Mouse (Mus musculus) left cerebral cortex, adult 18-20 months (tissue): ENCODE results near the gene 5330417H12Rik. TPM values are rescaled to one million over a fixed set of nuclear protein-coding genes. Genes with fewer than 3 reads are reported as not detected.

ENCODE experiments used
- DNase-seq, 2 experiments: peaks; one replicate each; pipeline ENCODE4 v3.0.0; 2021 to 2022; ENCODE audit warnings: low spot score in 2 of 2, mixed read lengths in 1 of 2
- total RNA-seq, 2 experiments: library from RNA; stranded (reverse); gene quantifications; 2 replicates each; pipeline ENCODE4 v1.2.3; 2021

The 5330417H12Rik gene
- total RNA-seq, 2 experiments from 2014 or later: not detected

DNA sequence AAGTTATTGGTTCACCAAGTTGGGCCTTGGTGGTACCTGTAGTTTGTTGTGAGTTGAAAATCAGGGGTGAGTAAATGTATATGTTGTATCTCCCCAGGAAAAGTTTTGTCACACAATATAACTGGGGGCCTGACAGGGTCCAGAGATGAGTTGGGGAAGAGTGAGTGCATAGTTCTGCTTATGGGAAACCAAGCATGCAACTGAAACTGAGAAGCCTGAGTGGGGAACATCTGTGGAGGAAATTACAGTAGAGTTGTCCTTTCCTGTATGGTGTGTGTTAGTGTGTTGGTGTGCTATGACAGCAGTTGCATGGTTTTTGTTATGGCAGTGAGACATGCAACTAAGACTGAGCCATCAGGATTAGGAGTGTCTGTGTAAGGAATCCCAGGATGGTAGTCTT lies 3.4 kb upstream of the 5330417H12Rik start:
- no peak for DNase-seq

GRCm38 (mm10) chr7:107625781-107626180 lies 820 bp upstream of the 5330417H12Rik start:
- DNase-seq: no peak

DNA sequence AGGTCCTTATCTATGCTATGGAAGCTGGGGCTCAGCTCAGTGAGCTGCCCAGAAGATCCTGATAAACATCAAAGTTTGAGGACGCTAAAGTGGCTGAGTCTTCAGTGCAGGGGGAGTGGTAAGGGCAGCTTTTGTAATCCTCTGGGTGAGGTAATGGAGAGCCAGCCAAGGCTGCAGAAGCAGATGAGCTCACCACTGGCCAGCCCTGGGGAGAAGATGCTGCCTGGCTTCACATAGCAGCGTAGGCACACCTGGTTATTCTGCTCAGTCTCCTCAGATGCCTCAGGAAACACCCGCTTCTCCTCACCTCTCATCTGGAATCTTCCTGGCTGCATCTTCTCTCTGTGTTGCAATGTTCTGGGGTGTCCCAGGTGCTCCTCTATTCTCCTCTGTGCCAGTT lies 529 bp downstream of the 5330417H12Rik start:
- no peak for DNase-seq

DNA sequence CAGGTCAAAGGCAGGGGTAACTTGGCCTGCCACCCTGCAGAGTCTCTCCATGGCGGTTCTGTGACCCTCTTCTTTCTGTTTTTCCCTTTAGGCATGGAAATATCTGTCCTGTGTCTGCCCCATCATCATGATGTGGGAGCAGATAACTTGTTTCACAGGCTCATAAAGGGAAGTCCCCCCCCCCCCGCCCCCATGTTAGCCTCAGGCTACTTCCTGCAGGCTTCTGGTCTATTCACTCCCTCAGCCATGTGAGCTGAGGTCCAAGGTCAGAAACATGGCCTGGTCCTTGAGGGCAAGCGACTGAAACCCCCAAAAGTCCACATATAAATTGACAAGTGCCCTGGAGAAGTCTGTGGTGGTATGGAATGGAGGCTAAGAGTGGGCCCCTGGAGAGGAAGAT lies 4.8 kb downstream of the 5330417H12Rik start:
- no peak for DNase-seq

- DNase-seq: no peak
Measured at GRCm38 (mm10) chr7:107619225-107619624, 5.7 kb downstream of the 5330417H12Rik start.

DNA sequence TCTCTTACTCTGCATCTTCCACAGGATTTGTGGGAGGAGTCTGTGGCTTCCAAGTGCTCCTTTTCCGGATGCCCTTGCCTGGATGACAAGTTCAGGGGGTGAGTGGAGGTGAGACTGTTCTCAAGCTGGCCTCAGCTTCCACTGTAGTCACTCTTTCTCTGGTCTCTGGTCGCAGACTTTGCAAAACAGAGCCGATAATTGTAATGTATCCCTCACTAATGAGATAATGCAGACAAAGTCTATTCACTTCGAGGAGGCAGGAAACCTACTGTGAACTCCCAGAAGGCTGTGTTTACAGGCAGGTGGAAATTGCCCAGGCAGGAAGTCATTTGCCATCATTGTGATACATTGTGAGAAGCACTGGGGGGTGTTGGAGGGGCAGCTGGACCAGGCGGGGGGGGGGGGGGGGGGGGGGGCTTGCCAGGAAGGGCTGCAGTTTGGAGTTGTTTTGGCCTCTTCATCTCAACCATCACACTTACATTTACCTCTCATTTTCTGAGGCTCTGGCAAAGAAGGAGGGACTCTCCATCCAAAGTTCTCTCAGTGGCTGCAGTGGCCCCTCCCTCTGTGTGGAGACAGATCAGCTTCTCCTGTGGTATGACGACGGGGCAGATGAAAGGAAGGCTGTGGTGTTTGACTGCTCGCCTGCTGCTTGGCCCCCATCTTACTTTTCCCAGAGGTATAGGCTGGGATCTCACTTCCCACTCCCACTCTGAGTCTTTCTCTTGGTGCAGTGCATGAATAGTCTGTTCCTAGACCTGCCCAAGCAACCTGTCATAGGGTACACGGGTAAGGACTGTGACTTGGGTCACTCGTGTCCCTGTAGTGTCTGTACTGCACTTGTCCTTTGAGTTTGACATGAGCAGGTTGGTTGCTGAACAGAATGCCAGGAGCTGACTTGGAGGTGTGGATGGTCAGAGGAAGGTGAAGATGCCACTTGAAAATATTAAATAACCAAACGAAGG lies 6.7 kb downstream of the 5330417H12Rik start:
- DNase-seq: no peak

DNA sequence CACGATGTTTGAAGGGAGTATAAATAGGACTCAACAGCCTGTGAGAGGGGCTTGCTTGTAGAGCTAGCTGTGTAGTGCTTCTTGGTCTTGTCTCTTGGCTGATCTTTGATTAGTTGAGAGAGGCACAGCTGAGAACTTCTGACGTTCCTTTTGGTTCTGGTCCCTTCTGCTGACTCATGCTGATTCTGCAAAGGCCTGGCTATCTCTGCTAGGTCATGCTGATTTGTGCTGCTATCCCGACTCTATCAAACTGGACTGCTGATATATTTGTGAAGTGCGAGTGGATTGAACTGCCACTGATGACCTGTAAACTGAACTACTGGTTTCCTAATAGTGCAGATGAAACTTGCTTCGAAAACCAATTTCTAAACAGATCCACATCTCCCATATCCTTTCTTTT lies 14.1 kb downstream of the 5330417H12Rik start:
- no peak for DNase-seq

GRCm38 (mm10) chr7:107609622-107610255 lies 15.2 kb downstream of the 5330417H12Rik start:
- DNase-seq: no peak

DNA sequence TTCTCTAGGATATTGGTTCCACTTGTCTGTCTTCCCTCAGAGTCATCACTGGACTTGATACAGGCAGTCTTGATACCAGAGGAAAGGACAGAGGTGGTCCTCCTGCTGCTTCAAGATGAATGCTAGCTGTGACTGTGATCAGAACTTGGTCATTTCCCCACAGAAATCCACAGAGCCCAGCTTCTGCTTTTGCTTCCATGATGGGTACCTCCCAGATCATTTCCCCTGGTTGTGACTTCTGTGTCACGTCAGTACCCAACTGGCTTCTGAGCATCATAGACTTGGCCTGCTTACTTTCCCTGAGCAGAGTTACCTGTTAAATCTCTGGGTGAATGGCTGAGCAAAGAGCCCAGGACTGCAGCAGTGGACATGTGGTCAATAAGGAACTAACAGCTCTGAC lies 17.2 kb downstream of the 5330417H12Rik start:
- no peak for DNase-seq

DNA sequence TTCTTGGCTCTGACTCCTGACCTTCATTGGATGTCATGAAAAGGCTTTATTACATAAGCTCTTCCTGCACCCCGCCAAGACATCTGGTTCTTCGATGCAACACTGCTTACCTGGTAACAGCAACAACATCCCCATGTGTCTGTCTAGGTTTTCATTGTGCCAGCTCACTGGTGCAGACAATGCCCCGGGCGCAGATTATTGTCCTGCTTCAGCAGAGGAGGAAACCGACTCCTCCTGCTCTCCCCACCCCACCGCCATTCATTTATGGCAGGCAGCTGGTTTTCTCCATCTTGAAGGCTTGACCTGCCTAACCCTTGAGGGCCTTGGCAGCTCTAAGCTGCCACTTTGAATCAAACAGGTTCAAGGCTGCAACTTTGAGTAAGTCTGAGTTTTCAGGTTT lies 22.0 kb downstream of the 5330417H12Rik start:
- DNase-seq: no peak

- no peak for DNase-seq
Measured at GRCm38 (mm10) chr7:107602505-107602904, 22.5 kb downstream of the 5330417H12Rik start.

GRCm38 (mm10) chr7:107600651-107601050 lies 24.3 kb downstream of the 5330417H12Rik start:
- DNase-seq: no peak

- no peak for DNase-seq
Measured at GRCm38 (mm10) chr7:107597956-107598355, 27.0 kb downstream of the 5330417H12Rik start.

DNA sequence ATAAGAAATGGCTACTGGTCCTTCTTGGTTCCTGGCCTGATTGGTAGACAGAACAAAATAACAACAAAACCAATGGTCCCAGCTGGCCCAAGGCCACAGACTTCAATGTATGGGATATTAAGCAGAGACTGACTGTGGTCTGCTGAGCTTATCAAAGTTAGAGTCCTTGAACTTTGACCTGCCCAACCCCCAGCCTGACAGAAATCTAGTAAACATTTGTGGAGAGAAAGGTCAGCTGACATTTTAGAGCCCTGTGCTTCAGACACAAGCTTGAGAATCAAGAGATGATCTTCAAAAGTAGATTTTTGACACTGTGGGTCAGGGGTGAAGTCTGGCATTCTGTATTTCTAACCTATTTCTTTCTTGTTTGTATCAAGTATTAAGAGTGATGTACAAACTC lies 28.2 kb downstream of the 5330417H12Rik start:
- DNase-seq: no peak

DNA sequence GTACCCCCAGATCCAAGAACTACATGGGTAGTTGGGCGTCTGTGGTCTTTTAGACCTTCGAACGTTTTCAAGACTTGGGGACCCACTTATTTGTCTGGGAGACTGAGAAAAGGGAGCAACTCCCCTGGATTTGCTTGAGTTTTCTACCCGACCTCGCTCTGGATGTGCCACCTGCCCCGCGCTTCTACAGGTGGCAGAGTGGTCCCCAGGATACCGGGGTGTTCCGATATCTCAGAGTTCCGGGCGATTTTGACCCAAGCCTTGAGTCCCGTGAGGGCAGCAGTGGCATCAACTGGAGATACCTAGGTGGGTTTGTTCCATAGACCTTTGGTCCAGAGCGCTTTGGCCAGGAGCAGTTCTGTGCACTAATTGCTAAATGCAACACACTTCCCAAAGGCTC lies 29.5 kb downstream of the 5330417H12Rik start:
- DNase-seq: no peak

DNA sequence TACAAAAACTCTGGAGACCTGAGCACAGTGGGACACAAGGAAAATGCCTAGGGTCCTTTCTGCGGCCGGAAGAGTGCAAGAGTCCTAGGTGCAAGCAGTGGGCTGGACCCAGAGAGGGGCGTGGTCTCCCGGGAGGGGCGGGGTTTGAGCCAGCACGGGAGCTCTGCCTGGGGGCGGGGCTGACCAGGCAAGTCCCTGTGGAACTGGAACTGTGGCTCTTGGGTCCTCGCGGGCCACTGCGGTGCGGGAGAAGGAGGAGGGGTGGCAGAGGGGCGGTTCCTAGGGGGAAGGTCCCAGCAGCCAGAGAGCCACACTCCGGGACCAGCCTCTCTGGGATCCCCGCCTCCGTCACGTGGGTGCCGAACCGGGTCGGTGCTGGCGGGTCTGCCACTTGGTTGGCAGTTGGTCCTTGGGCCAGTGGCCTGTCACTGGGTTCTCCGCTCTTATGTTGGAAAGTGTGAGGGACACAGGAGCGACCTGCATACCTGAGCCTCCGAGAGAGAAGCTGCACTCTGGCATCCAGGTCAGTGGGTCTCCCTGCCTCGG lies 30.0 kb downstream of the 5330417H12Rik start, which contains the start of gene Ppfibp2:
Gene Ppfibp2, plus strand, starts transcription at position 351 of the 546 bp plus-strand sequence.
- peak; percentile 74 to 77 for DNase-seq

GRCm38 (mm10) chr7:107594325-107594856 lies 30.6 kb downstream of the 5330417H12Rik start:
- peak; percentile 11 to 12 for DNase-seq

DNA sequence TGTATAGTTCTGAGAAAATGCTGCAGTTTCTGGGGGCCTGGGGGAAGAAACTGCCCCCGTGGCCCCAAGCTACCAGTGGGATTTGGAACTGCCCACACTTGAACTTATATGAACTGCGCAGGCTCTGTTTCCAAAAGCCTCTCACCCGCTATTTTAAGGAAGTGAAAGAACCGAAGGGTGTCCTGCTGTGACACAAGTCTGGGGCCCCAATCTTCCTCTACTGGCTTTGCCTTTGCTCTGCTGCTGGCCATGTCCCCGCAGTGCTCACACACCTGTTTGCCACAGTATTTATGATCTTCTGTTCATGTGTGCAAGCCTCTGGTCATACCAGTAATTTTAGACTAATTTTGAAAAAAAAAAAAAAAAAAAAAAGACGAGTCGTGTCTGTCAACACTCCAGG lies 31.1 kb downstream of the 5330417H12Rik start:
- DNase-seq: no peak

DNA sequence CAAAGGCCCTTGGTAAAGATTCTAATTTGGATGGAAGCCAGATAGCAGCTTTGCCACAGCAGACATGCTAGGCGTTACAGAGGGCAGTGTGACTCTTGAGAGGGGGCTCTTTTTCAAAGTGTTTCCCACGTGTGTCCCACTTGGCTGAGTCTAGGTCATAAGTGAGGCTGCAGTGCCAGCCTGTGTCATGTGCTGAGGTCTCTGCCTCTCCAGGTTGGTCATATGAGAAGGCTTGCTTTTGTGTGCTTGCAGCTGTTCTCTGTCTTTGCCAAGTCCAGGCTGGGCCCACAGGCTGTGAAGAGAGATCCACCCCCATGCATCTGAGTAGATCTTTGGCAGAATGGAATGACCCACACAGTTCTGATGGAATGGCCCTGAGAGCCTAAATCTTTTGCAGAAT lies 32.3 kb downstream of the 5330417H12Rik start:
- DNase-seq: peak in 1 of 2 experiments; percentile 3

- no peak for DNase-seq
Measured at GRCm38 (mm10) chr7:107574276-107574675, 50.7 kb downstream of the 5330417H12Rik start.
